Mouse (Mus musculus) ovary, adult 2 months (tissue): ENCODE results near the gene Mttp. TPM values are rescaled to one million over a fixed set of nuclear protein-coding genes. Genes with fewer than 3 reads are reported as not detected.

Experiments used
- polyA plus RNA-seq: library from polyadenylated mRNA; depleted of rRNA; stranded (reverse); fragments of >200 nt; gene quantifications from 2 replicates; pipeline ENCODE4 v1.2.3, GENCODE M21; 2012; rRNA removed

Gene Mttp
- polyA plus RNA-seq = 1.4 and 1.6 TPM in 2 replicates

DNA sequence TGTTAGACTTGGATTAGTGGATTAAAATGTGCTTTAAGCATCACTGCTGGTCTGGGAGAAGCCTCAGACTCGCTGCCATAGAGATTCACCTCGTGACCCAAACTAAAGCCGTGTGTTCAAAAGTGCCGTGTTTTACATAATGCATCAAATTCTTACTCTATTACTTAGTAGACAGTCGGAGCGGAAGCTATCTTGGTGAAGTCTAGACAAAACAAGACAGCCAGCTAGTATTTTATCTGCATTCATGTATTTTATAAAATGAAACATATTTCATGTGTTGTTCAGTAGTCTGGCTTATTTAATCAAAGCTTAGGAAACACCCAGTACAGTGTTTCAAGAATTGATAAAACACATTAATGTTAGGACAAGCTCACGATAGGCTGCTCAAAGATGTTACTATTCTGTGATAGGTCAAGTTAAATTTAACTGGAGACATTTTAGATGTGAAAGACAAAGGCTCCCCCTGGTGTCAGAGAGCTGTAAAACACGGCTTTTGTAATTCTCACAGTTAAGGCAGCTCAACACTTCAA is at the start of gene Mttp:
Gene Mttp (minus strand): TSS at position 327 of the 530 bp plus-strand sequence.

DNA sequence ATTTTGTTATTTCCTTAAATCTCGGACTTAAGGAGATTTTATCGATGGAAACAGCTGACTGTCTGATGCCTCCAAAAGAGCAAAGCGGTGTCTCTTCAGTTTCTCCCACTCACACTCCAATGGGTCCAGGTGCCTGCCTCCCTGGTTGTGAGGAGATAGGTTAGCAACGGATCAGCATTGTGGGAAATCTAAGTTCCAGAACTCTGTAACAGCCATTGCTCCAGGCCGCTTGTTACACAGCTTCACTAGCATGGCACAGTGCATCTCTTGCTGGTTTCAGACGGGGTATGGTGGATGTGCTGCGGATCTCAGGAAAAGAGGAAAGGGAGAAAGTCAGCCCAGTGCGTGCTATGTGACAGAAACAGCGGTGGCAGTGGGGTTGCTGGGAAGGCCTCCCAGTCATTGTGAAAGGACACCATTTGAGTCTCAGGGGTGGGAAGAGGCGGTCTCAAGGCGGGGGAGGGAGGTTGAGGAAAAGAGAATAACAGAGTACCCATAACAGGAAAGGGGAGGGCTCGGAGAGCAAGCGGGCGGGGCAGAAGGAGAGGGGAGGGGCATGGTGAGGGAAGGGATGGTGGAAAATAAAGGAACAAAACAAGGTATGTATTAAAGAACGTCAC is 49.0 kb upstream of the Mttp start, which contains the start of gene 4930579F01Rik:
Gene 4930579F01Rik (minus strand): TSS at position 143 of the 620 bp plus-strand sequence.

DNA sequence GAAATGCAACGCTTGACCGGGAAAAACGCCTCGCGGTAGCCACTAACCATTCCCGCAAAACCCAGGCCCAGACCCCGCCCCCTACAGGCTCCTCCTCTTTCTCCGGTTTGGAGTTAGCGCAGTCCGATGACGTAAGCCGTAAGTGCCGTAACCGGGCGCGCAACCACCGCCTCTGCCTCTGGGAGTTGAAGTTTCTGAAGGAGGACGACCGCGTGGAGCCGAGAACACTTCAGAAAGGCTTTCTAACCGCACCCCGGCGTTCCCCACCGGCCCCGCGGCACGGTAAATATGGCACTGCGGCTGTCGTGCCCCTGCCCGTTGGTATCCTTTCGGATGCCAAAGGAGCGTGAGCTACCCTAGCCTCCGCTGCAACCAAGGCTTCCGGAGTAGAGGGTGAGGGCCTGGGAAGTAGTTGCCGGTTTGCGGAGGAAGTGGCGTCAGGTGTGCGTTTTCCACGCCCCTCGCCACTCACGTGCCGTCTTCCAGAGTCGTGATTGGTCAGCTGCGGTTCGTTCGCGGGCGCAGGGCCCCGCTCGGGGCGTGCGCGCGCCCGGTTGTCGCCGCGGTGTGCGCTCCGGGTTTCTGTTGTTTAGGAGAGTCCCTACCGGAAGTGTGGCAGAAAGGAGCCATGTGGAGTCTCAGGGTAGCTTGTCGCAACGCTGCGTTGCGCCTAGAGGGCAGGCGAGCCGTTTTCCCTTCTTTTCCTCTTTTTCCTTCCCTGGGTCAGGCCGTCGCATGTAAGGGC is 1.3 kb downstream of the Mttp start, which contains the start of gene Trmt10a:
Gene Trmt10a (plus strand): TSS at position 134 of the 745 bp plus-strand sequence.

DNA sequence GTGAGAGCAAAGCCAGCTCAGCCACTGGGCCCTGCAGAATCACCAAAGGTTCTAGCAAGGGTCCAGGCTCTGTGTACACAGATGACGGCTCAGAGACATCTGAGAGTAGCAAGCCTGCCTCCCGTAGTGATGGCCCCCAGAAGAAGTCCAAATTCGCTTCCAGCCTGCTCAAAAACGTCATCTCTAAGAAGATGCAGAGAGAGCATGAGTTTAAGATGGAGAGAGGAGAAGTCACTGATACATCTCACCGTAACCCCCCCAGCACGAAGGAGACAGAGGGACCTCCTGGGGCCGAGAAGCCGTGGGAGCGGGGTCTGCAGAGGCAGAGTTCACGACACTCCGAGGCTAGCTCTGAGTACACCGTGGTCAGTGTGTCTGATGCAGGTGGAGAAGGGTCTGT is 77.5 kb downstream of the Mttp start, which contains the start of gene Gm5105:
Gene Gm5105 (minus strand): TSS at position 101 of the 400 bp plus-strand sequence.

DNA sequence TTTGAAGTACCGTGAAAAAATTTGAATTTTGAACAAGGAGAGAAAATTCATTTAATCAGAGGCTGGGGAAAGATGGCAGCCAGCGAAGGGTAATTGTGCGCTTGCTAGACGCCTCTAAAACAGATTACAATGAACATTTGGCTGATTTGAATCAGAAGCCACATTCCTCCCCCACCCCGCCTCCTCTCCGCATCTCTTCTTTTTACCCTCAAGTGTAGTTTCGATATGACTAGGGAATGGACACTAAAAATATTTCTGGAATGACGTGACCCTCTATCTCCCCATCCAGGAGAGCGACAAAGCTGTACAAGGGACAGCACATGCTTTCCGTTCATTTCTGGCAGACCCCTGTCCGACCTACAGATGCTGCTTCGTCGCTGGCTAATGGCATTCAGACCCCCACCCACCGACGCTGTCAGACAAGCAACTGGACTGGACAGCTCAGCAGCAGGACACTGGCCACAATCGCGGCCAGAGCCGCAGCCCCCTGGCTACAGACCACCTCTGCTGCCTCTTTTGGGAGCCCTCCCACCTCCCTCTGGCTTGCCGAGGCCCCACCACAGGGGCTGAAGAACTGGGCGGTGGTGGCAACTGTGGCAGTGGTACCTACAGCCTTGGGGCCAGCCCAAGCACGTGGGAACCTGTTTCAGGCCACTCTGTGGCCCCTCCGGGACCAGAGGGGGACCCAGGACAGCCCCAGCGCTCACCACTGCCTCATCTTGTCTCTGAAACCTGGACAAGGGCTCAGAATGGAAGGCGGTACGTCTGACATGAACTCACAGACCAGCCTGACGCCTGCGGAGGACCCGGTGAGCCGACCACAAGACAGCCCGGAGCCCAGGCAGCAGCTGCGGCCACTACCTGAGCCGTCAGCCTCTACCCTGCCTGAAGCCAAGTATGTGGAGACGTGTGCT is 79.8 kb downstream of the Mttp start, which contains the start of gene 1110002E22Rik:
Gene 1110002E22Rik (plus strand): TSS at position 321 of the 914 bp plus-strand sequence.

Other genes with a start within 250 kb of the Mttp start
- gene Lamtor3, start 226.5 kb downstream of the Mttp start, polyA plus RNA-seq = 13.5 and 15.8 TPM in 2 replicates
- gene Dapp1, start 163.4 kb downstream of the Mttp start, polyA plus RNA-seq = 4.7 and 4.9 TPM in 2 replicates
- gene 1110002E22Rik, start 79.9 kb downstream of the Mttp start, polyA plus RNA-seq = 2.2 and 3.4 TPM in 2 replicates
- gene Gm5105, start 77.6 kb downstream of the Mttp start, polyA plus RNA-seq = not detected in 2 replicates
- gene Trmt10a, start 1.5 kb downstream of the Mttp start, polyA plus RNA-seq = 1.1 and 1.3 TPM in 2 replicates
- gene 4930579F01Rik, start 48.9 kb upstream of the Mttp start, polyA plus RNA-seq = not detected in 2 replicates
- gene Adh7, start 72.8 kb upstream of the Mttp start, polyA plus RNA-seq = 0.44 and 0.70 TPM in 2 replicates
- 288 and 361 TPM in 2 replicates for gene Adh1, start 116.0 kb upstream of the Mttp start, polyA plus RNA-seq
- not detected in 2 replicates for gene Adh6a, start 168.3 kb upstream of the Mttp start, polyA plus RNA-seq
- gene Adh6b, start 196.8 kb upstream of the Mttp start, polyA plus RNA-seq = 0.07 TPM in 1 of 2 replicates, not detected in the other